ENCODE assay signal across 14 mouse cellular contexts in genomic region chr2:62618934-62619341, GRCm38 (mm10). TPM values are rescaled to one million over a fixed set of nuclear protein-coding genes. Genes with fewer than 3 reads are reported as not detected.
DNase-seq lines count a peak whose midpoint lies in the region; ATAC-seq lines count a peak whose summit lies in the region.
"Had no signal": no experiment of that assay in that cellular context is flagged by ENCODE, and none has a peak within 500 bp of the region (broad histone marks: within the 10 kb centered on the region; RNA-seq: fewer than 3 reads in every experiment).

No protein-coding gene starts in this region.

- H3K36me3 ChIP-seq in heart, embryonic 12.5 days, result no peaks in the 10 kb centered on the region
- H3K36me3 ChIP-seq in liver, embryonic 11.5 days (ENCODE audit: control insufficient read depth, insufficient read depth, low read length), result no peaks in the 10 kb centered on the region

- 23% methylated on average over 7 of the region's 7 CpGs for WGBS in heart, embryonic 12.5 days
- WGBS in liver, embryonic 11.5 days, result 25% methylated on average over 7 of the region's 7 CpGs

- no peak overlapping the region for H3K4me2 ChIP-seq in heart, embryonic 12.5 days
- H3K4me2 ChIP-seq in liver, embryonic 11.5 days, result peak overlapping the region; percentile 36

- H3K9me3 ChIP-seq in heart, embryonic 12.5 days (replicated peaks), result no peaks in the 10 kb centered on the region
- no peaks in the 10 kb centered on the region for H3K9me3 ChIP-seq in liver, embryonic 11.5 days (ENCODE audit: control insufficient read depth, low read length)

- H3K27ac ChIP-seq in heart, embryonic 12.5 days (ENCODE audit: poor library complexity, severe bottlenecking), result no peak overlapping the region
- peak overlapping the region; percentile 82 for H3K27ac ChIP-seq in liver, embryonic 11.5 days (ENCODE audit: low read depth, low read length)
- H3K27ac ChIP-seq: hindbrain, postnatal 0 days; kidney, postnatal 0 days had no signal

- no peak overlapping the region for H3K9ac ChIP-seq in heart, embryonic 12.5 days
- no peak overlapping the region for H3K9ac ChIP-seq in liver, embryonic 11.5 days (ENCODE audit: low read depth, low read length)

- peak; percentile 89 for ATAC-seq in heart, embryonic 12.5 days (ENCODE audit: insufficient number of reproducible peaks, low FRiP score)
- peak; percentile 98 for ATAC-seq in liver, embryonic 11.5 days (replicated peaks; ENCODE audit: low FRiP score)
- ATAC-seq: hindbrain, postnatal 0 days had no signal

- DNase-seq in heart, adult 11 months, result no peak
- DNase-seq in c-Kit-positive CD71-negative TER-119-negative erythroid progenitor cells, embryonic 14.5 days (ENCODE audit: low read depth), result peak; percentile 32
- DNase-seq in liver, embryonic 11.5 days (ENCODE audit: low spot score), result no peak
- peak; percentile 30 to 65 for DNase-seq in spleen, postnatal 36 days (ENCODE audit: low spot score in 2 of 2)
- DNase-seq in urinary bladder, adult 18-20 months (ENCODE audit: low spot score in 2 of 2), result no peak
- no peak for DNase-seq in layer of hippocampus, adult 9-10 months (ENCODE audit: low spot score)
- no peak for DNase-seq in adrenal gland, postnatal 10 days
- DNase-seq: adrenal gland, postnatal 36 days; cerebellum, adult 11-12 months; lung, adult 2 months; thymus, postnatal 14 days had no signal

- no peaks in the 10 kb centered on the region for H3K27me3 ChIP-seq in heart, embryonic 12.5 days (replicated peaks)
- no peaks in the 10 kb centered on the region for H3K27me3 ChIP-seq in liver, embryonic 11.5 days (replicated peaks; ENCODE audit: control insufficient read depth, insufficient read depth, low read length)

- H3K4me1 ChIP-seq in heart, embryonic 12.5 days (replicated peaks), result no peaks in the 10 kb centered on the region
- peaks cover 6% of the 10 kb centered on the region; the same call in 1 of the 2 replicates for H3K4me1 ChIP-seq in liver, embryonic 11.5 days (replicated peaks; ENCODE audit: control insufficient read depth, insufficient read depth, low read length)

- no peak overlapping the region for H3K4me3 ChIP-seq in heart, embryonic 12.5 days
- H3K4me3 ChIP-seq in liver, embryonic 11.5 days (ENCODE audit: low read depth, low read length), result no peak overlapping the region

RNA-seq across cellular contexts. Expression of gene Ifih1, which starts 27.1 kb away (rescaled TPM):
- 1.6 TPM in 2 replicates for polyA plus RNA-seq in heart, embryonic 12.5 days (2016; fragmentation: Nextera tagmentation; extraction: Ambion mirVana)
- polyA plus RNA-seq in liver, embryonic 11.5 days (2014; fragmentation: Nextera tagmentation; extraction: Ambion mirVana), result 2.9 and 3.9 TPM in 2 replicates
- total RNA-seq in adrenal gland, postnatal 10 days (2021), result 1 to 10 TPM; 5.8 to 8.1 TPM

RNA-seq across cellular contexts. Expression of gene Fap, which starts 45.1 kb away (rescaled TPM):
- polyA plus RNA-seq in heart, embryonic 12.5 days (2016; fragmentation: Nextera tagmentation; extraction: Ambion mirVana), result 0.34 and 0.41 TPM in 2 replicates
- 1.0 and 1.1 TPM in 2 replicates for polyA plus RNA-seq in liver, embryonic 11.5 days (2014; fragmentation: Nextera tagmentation; extraction: Ambion mirVana)
- total RNA-seq in adrenal gland, postnatal 10 days (2021), result 10 to 100 TPM; 10.6 to 11.8 TPM

RNA-seq across cellular contexts. Expression of gene Gca, which starts 45.1 kb away (rescaled TPM):
- polyA plus RNA-seq in heart, embryonic 12.5 days (2016; fragmentation: Nextera tagmentation; extraction: Ambion mirVana), result 14.7 and 16.1 TPM in 2 replicates
- 2.6 and 3.1 TPM in 2 replicates for polyA plus RNA-seq in liver, embryonic 11.5 days (2014; fragmentation: Nextera tagmentation; extraction: Ambion mirVana)
- 1 to 10 TPM; 1.1 to 2.8 TPM for total RNA-seq in adrenal gland, postnatal 10 days (2021)

Comparison
In these comparisons a context has a peak if more than half of its experiments do, and no peak if none do; other contexts are left out.
1. DNase-seq: peak in c-Kit-positive CD71-negative TER-119-negative erythroid progenitor cells, embryonic 14.5 days (single experiment) and spleen, postnatal 36 days (2 of 2); none in heart, adult 11 months (single experiment), liver, embryonic 11.5 days (single experiment), urinary bladder, adult 18-20 months (0 of 2), layer of hippocampus, adult 9-10 months (single experiment) and adrenal gland, postnatal 10 days (single experiment).